Mouse (Mus musculus) neural tube, embryonic 12.5 days (tissue): ENCODE measurements at regions not wholly inside any gene's neighbourhood (a gene's known extent, or its start where the extent isn't known, plus 50 kb on each side); places are given as distances from the start of the nearest gene placed in this dataset.

Source experiments
- ATAC-seq: fragments of 200-750 bp; cut with Nextera tagmentation; 2 replicates; pipeline ENCODE4 v1.8.0; 2017; ENCODE audit warnings: low read depth, mild to moderate bottlenecking, moderate TSS enrichment, moderate library complexity; ENCODE audit not compliant: low FRiP score
- H3K27ac ChIP-seq: fragments of 300-500 bp; sonication (generic); 2 replicates; pipeline ENCODE4 v1.5.1; 2016
- H3K27me3 ChIP-seq: fragments of 300-500 bp; sonication (generic); replicated peaks from 2 replicates; pipeline ENCODE4 v1.6.1; 2016; ENCODE audit warnings: mild to moderate bottlenecking
- H3K36me3 ChIP-seq: fragments of 300-500 bp; sonication (generic); 2 replicates; pipeline ENCODE4 v1.6.1; 2016; ENCODE audit warnings: mild to moderate bottlenecking
- H3K4me1 ChIP-seq: fragments of 300-500 bp; sonication (generic); 2 replicates; pipeline ENCODE4 v1.6.1; 2016
- H3K4me2 ChIP-seq: fragments of 300-500 bp; sonication (generic); replicated peaks from 2 replicates; pipeline ENCODE4 v1.6.1; 2016; ENCODE audit warnings: mild to moderate bottlenecking
- H3K4me3 ChIP-seq: fragments of 300-500 bp; sonication (generic); 2 replicates; pipeline ENCODE4 v1.5.1; 2016
- H3K9ac ChIP-seq: fragments of 300-500 bp; sonication (generic); 2 replicates; pipeline ENCODE4 v1.6.1; 2016; ENCODE audit warnings: mild to moderate bottlenecking
- H3K9me3 ChIP-seq: fragments of 300-500 bp; sonication (generic); 2 replicates; pipeline ENCODE4 v1.6.1; 2016; ENCODE audit warnings: mild to moderate bottlenecking
- WGBS: fragments of 180-500 bp; shearing (Covaris S2); methylation state at CpG from one replicate; pipeline ENCODE4 v1.1.7; 2016; 5-methylcytosine and 5-hydroxymethylcytosine counted together

DNA sequence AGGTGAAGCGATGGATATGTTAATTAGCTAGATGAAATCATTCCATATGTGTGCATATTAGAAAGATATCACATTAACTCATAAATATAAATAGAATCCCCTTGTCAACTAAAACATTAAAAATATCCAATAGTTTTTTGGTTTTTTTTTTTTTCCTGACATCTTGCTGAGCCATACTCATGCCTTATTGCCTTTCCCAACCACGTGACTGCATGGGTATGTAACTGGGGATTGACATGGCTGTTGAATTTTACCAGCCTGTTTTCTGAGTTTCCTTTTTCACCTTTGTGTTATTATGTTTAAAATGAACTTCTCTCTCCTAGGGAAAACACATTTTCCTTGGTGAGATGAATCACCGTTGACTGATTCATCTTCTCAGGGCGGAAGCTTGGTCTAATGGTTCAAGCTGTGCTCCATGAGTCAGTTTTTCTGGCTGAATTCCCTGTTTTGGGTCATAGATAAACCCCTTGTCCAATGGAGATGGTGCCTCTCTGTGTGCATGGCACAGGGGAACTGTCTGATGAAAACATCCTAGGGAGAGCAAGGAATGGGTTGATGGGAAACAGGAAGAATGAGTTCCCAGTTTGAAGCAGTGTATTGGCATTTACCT is 181.1 kb downstream of the Adcyap1 start:
- no peaks in the 10 kb centered on the region for H3K36me3 ChIP-seq
- 94% methylated on average over 4 of the region's 4 CpGs for WGBS
- ATAC-seq, result no peak
- H3K27me3 ChIP-seq, result no peaks in the 10 kb centered on the region
- no peaks in the 10 kb centered on the region for H3K4me1 ChIP-seq
- H3K9me3 ChIP-seq, result no peaks in the 10 kb centered on the region
- no peak overlapping the region for H3K4me2 ChIP-seq
- H3K9ac ChIP-seq, result no peak overlapping the region
- no peak overlapping the region for H3K4me3 ChIP-seq
- no peak overlapping the region for H3K27ac ChIP-seq

GRCm38 (mm10) chr17:93390256-93390655 is 191.4 kb downstream of the Adcyap1 start:
- Histone ChIP-seq H3K9me3 (no peaks in the 10 kb centered on the region), H3K9ac (no peak overlapping the region), H3K27ac (no peak overlapping the region), H3K27me3 (no peaks in the 10 kb centered on the region), H3K4me1 (no peaks in the 10 kb centered on the region), H3K4me2 (no peak overlapping the region), H3K36me3 (no peaks in the 10 kb centered on the region), H3K4me3 (no peak overlapping the region)
- no peak for ATAC-seq
- 81% methylated on average over 3 of the region's 3 CpGs for whole genome bisulfite sequencing

DNA sequence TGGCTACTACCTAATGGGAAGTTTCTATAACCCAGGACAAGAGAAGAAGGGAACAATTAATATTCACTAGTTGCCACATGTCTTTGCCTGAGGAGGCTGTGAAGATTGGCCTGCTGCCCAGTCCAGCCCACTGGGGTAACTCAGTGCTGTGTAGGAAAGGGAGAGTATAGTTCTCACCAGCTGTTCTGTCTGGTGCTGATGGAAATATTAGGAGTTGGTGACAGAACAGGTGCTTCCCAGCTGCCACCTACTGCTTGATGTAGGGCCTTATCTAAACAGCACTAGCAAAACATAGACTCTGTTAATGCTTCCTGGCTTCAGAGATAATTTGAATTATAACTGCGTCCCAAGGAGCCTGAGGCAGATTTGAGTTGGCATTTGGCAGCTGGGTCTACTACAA is 210.5 kb downstream of the Adcyap1 start:
- Histone ChIP-seq H3K27ac (no peak overlapping the region), H3K27me3 (no peaks in the 10 kb centered on the region), H3K9ac (no peak overlapping the region), H3K4me2 (no peak overlapping the region), H3K36me3 (no peaks in the 10 kb centered on the region), H3K4me1 (no peaks in the 10 kb centered on the region), H3K4me3 (no peak overlapping the region), H3K9me3 (no peaks in the 10 kb centered on the region)
- peak; percentile 86 for ATAC-seq
- WGBS, result 61% methylated on average over 1 of the region's 1 CpGs
